Mouse (Mus musculus) mesoderm, embryonic 11.5 days (tissue): ENCODE measurements at regions not wholly inside any gene's neighbourhood (a gene's known extent, or its start where the extent isn't known, plus 50 kb on each side); places are given as distances from the start of the nearest gene placed in this dataset.

Experiments used
- DNase-seq: peaks from one replicate; pipeline ENCODE4 v3.0.0-alpha.2; 2012; ENCODE audit warnings: low read depth, low spot score

GRCm38 (mm10) chr5:26206766-26207122 is 50.7 kb upstream of the Gm7361 start:
- DNase-seq: peak; percentile 37

GRCm38 (mm10) chr5:26206066-26206765 is 51.3 kb upstream of the Gm7361 start:
- DNase-seq: no peak

GRCm38 (mm10) chr5:26202471-26202870 is 55.0 kb upstream of the Gm7361 start:
- DNase-seq: no peak

- DNase-seq: peak; percentile 53
Measured at GRCm38 (mm10) chr5:26189377-26189776, 68.1 kb upstream of the Gm7361 start.

GRCm38 (mm10) chr5:26187212-26187611 is 66.0 kb upstream of the Gm10220 start:
- no peak for DNase-seq

GRCm38 (mm10) chr5:26185417-26185816 is 64.2 kb upstream of the Gm10220 start:
- DNase-seq: no peak

GRCm38 (mm10) chr5:26176064-26176463 is 54.8 kb upstream of the Gm10220 start:
- DNase-seq: no peak

GRCm38 (mm10) chr5:26171662-26172384 is 50.6 kb upstream of the Gm10220 start:
- DNase-seq: no peak

- no peak for DNase-seq
Measured at GRCm38 (mm10) chr5:26170717-26171500, 49.7 kb upstream of the Gm10220 start.
